Mouse (Mus musculus) MEL-GATA-1-ER (cell line): Measurements from ENCODE around the gene Traf1.

Experiments used
- DNase-seq: peaks from one replicate; pipeline ENCODE4 v3.0.0-alpha.2; 2012; ENCODE audit warnings: low read depth; ENCODE audit errors: extremely low read depth

Traf1 gene

DNA sequence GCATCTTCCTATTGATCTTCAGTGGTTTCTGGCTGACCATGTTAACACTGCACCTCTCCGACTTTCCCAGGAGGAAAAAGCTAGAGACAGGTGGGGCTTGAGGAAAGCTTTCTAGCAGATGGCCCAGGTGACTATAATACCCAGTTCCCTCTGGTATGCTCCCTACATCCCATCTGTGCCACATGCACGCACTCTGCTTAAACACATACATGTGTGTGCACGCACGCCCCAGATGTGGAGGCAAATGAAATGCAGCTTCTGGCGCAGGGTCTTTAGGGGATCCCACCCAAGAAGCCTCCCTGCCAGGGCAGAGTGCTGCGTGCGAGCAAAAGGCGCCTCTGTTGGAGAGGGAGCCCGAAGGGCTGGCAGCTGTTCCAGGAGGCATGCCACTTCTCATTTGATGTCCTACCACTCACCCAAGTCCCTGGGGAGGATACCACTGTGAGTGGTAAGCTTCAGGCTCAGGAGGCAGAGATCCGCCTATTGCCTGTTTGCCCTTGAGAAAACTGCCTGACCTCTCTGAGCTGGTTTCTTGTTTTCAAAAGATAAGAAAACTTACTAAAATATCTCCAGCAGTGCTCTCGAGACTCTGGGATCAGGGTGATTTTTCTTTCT, 20.4 kb downstream of the Traf1 start:
- no peak for DNase-seq

DNA sequence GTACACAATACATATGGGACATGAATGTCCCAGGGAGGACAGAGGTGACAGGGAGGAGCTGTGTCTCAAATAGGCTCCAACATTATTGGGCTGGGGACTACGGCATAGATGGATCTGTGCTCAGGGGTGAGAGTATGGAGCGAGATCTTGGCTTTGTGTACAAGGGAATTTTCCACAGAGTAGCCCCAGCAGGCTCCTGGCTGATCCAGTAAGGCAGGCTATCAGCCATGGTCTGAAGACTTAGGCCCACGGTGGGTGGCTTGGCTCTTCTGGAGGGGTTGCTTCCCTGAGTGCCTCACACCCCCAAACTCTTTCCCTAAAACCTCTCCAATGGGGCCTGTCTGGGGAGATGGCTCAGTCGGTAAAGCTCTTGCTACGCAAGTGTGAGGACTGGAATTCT, 21.3 kb downstream of the Traf1 start:
- DNase-seq, result no peak

DNA sequence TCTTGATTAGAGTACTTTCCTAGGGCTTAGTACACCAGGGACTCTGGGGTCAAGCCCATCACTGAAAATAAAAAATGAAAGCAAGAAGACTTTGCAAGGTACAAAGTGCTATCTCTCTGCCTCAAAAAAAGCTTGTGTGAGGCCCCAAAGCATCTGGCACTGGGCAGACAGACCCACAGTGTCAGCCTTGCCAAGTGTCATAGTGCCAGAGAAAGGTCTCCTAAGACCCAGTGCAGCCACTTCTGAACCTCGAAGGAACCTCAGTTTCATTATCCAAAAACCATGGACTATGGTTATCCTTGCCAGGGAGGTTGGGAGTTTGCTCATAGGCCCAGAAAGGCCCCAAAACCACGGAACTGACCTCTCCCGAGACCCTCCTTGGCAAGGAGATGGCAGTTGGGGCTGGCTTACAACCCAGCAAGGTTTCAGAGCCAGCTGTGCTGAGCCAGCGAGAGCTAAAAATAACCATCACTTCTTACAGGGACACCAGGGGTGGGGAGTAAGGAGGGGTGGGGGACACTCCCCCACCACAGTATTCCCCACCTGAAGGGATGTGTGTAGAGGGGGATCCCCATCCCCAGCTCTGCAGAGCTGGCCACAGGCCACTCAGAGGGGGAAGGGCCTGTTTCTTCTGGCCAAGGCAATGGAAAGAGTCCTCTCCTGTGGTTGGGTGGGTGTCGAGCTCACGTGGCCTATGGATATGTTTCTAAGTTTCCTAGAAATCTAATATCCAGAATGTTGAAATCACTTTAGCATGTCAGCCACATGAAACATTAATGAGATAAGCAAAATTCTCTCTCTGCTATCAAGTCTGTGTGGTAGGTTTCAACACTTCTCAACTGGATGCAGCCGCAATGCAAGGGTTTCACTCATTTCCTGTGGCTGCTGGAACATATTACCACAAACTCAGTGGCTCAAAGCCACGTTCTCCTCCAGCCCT, 23.0 kb downstream of the Traf1 start:
- no peak for DNase-seq

DNA sequence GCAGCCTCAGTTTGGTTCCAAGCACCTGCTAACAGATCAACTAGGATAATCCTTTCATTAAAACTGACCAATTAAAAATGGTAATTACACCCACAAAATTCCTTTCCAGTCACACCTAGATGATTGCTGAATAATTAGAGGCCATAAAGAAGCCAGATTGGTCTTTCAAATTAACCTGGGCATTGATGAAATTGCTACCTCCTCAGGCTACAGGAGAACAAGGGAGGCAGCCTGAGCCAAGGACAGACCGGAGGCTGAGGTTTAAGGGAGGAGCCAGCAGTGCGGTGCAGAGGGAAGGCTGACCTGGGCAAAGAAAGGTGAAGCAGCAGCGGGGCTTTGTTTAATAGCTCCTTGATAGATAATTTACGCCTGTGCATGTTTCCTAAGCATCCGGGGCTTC, 24.1 kb downstream of the Traf1 start:
- no peak for DNase-seq

DNA sequence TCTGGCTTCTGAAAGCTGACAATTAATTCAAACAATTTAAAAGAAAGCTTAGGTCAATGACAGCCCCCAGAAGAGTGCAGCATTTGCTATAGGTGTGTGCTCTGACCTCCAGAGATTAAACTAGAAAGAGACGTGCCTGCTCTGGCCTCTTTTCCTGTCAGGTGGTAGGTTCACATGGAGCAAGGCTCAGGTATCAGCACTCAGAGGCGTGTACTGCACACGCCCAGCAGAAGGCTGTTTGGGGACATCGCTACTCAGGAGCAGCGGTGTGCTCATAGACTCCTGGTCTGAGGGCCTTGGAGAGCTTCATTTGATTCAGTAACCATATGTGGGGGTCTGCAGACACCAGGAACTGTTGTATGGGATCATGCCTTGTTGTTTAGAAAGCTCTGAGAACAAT, 34.3 kb downstream of the Traf1 start:
- no peak for DNase-seq

DNA sequence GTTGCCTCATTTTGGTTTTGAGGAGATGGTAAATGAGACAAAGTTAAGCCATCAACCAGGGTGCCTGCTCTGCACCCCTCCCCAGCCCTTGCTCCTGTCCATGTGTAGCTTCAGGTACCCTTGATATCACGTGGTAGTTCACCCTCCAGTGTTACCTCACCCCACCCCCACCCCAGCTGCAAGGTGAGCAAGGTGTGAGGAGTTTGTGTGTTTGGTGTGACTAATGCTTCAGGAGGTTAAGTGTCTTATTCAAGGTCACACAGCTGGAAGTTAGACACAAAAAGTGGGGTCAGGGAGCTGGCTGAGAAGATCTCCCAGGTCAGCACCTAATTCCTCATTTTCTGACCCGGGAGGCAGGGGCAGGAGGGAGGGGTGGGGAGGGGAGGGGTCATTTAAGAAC, 38.8 kb downstream of the Traf1 start:
- DNase-seq, result no peak

DNA sequence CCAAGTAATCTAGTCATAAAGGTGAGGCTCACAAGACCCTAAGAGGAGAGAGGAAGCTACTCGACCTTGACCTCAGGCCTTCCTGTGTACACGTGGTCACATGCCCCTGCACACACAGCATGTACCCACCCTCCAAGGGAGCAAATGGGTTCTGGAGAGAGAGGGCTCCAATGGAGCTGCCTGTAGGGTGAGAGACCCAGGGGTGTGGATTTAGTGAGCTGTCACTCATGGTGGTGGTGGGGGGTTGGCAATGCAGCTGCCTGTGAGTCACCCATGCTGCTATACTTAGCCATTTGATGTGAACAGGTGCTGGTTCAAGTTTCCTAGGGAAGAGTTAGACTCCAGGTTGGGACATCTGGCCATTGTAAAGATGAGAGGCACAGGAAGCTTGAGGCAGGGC, 41.4 kb downstream of the Traf1 start:
- DNase-seq, result no peak

DNA sequence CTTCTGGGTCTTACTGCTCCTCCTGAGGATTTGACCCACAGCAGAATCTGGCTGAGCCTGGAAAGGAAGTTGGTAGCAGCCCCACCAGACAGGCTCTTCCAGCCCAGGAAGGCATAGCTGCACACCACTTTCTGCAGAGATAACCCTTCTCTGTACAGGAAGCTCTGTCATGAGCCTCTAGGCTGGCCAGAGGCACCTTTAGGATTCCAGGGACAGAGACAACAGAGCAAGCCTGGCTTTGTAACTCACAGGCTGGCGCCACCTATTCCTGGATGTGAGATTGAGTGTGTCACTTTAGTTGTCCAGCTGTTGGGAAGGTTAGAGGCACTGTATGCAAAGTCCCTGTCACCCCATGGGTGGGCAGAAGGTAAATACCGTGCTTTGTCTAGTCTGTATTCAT, 46.5 kb downstream of the Traf1 start:
- no peak for DNase-seq

DNA sequence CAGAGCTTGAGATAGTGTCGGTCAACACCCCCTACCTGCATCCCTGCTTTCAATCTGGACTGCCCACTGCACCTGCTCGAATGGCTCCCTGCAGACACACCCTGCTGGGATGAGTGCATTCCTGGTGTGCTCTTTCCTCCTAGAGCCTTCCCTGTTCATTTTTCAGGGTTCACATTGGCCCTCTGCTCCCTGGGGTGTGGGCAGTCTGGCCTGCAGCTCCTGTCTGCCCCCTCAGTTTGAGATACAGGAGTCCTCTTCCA, 46.8 kb downstream of the Traf1 start:
- no peak for DNase-seq

DNA sequence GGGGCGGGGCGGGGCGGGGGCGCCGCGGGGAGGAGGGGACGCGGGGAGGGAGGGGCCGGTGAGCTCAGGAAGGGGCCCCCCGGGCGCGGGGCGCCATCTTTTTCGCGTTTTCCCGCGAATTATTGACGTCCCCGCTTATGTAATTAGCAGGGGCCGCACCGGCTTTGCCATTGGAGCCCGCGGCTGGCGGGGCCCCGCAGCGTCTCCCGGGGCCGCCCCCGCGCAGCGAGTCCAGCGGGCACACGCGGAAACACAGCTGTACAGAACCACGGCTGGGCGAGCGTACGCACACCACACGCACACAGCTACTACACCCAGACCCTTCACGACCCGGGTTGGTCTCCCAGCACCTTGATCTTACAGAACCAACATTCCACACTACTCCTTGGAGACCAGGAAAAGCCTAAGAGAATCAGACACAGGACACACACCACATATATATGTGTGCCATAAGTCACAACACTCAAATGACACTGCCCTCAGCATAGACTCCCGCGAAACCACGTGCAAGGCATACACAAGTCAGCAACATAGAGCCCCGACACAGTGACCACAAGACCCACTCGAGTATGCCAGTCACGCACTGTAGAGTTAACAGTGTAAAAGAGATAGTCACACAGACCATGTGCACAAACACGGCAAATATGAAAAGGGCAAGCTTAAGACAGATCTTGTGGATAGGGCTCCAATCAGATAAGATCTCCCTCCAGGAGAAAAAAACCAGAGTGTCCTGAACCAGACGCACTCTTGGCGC, 47.3 kb downstream of the Traf1 start:
- DNase-seq, result peak; percentile 32

DNA sequence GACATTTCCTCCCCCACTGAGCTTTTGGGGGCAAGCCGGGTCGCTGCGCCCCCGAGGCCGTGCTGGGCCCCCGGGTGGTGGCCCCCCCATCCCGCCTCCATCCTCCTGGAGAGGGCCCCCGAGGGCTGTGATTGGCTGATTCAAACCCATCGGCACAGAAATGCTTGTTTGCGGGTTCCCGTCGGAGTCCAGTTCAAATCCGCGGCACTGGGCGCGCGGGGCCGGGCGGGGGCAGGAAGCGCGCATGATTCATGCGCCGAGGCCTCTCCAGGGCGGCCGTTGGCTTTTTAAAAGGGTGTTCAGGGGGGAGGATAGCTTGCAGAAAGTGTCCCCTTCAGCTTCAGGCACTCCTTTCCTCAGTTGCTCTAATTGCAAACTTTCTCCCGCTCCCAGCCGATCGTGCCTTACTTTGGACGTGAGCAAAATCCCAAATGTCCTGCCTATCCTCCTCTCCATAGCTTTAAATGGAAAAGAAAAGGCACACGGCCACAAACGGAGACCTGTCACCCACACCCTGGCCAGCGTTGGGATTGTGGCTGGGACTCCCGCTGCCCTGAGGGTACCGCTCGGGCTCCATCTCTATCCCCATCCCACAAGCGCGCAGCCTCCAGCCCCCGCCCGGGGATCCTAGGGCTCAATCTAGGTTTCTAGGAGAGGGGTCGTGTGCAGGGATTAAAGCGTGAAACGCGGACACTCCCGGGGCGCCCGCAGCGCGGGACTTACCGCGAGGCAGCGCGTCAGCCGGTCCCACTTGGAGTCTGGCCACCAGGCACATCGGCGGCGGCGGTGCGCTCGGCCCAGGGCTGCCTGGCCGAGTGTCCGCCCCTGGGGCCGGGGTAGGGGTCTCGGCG, 48.1 kb downstream of the Traf1 start, which contains the start of gene Phf19:
Gene Phf19 (minus strand): TSS at position 809 of the 851 bp plus-strand sequence.
- peak; percentile 40 for DNase-seq

DNA sequence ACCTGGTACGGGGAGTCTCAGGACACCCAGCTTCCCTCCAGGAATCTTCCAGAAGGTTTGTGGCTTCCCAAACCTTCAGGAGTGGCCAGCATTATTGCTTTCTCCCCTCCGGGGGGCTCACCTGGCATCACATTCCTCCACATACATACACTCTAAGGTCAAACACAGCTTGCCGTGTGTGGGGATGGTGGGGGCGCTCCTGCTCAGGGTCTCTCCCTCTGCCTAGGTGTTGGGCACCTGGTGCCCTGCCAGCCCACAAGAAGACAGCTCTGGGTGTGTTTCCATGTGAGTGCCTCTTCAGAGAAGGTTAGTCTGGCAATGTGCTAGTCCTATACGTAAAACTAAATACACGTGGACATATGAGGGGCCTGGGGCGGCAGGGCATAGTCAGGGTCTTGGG, 49.0 kb downstream of the Traf1 start:
- DNase-seq, result no peak

DNA sequence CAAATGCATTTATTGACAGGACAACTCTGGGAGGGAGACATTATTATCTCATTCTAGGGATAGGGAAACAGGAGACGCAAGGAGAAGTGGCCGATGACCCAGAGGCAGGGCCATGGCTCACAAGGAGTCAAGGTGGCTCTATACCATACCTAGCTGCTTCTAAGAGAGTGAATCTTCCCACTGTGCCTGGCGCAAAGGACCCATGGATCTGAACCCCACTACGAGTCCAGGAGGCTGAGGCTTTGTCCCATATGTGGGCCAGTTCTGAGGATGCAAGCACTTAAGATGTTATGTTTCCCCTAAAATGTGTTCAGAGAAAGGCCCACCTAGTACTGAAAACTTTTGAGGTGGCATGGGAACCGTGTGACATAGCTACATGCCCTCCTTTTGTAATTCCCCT, 49.7 kb downstream of the Traf1 start:
- no peak for DNase-seq

DNA sequence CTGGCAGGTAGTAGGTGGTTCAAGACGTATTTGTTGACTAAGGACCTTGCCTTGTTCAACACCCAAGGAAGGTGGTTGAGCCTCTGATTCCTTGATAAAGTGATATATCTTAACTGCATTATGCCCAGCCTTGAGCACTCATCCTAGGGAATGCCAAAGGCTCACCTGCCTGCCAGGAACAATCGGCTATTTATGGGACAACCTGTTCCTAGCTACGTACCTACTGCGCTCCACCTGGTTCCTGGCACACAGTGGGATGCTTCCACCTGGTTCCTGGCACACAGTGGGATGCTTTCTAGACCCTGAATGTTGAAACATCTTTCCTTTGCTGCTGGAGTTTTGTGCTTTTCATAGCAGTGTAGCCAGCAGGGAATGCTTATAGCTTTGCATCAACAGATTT, 51.9 kb downstream of the Traf1 start:
- no peak for DNase-seq

DNA sequence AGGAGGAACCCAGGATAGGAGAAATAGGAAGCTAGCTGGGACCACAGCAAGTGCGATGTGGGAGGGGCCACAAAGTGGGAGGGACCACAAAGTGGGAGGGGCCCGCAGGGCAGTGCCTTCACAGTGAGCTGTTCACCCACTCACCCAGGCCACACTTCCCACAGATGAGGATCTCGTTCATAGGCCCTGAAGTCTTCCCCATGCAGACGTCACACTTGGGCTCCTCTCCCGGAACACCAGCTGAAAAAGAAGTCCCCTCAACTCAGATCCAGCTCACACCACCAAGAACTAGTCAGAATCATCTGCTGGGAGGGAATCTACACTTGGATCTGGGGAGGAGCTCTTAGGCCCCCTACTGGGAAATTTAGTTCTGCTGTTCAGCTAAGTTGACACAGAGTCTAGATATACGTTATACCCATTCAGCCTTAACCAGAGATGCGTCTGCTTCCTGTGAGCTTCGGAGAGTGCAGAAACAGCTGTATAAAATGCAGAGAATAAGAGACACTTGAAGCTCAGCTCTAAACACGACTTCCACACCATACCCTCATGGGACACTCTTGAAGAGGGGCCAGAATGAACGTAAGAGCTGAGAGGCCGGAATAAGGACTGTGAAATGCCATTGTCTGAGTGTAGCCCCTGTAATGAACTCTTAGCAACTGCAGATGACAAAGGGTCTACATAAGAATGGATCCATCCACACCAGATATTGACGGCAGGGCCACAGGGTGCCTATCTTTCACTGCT, 54.5 kb downstream of the Traf1 start:
- peak; percentile 44 for DNase-seq

DNA sequence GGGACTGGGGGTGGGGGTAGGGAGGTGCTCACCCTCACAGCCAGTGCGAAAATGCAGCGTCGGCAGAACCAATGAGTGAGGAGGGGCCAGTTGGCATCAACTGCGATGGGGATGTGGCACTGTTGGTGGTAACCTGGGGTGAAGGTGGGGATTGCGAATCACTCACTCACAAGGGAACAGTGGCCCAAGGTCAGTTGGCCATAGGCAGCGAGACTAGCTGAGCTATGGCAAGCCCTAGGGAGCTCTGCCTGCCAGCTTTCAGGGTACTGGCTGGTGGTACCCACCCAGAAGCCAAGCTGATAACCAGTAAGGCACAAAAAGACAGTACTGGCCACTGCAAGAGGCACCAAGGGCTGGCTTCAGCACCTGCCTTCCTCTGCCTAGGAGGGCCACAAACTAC, 55.1 kb downstream of the Traf1 start:
- no peak for DNase-seq

DNA sequence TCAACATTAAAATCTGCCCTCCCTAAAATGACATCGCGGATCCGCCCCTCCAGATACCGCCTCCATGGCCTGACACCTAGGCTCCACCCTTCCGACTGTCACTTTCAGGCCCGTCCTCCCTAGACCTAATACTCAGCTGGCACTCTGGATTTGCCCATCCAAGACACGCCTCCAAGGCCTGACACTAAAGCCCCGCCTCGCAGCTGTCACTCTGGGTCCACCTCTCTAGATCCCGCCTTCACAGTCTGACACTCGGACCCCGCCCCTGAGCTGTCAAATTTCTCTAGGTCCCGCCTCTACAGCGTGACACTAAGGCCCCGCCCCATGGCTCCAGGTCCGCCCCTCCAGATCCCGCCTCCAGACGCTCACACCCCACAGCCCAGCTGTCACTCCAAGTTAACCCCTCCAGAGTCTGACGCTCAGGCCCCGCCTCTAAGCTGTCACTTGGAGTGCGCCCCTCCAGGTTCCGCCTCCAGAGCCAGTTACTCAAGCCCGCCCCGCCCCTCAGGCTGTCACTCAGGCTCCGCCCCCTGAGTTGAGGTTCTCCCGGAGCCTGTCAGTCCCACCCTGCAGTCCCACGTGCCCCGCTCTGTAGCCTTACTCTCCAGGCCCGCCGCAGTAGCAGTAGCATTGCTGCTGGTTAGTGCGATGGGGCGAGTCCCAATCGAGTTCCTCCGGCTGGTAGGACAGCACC, 56.6 kb downstream of the Traf1 start:
- peak; percentile 94 for DNase-seq

DNA sequence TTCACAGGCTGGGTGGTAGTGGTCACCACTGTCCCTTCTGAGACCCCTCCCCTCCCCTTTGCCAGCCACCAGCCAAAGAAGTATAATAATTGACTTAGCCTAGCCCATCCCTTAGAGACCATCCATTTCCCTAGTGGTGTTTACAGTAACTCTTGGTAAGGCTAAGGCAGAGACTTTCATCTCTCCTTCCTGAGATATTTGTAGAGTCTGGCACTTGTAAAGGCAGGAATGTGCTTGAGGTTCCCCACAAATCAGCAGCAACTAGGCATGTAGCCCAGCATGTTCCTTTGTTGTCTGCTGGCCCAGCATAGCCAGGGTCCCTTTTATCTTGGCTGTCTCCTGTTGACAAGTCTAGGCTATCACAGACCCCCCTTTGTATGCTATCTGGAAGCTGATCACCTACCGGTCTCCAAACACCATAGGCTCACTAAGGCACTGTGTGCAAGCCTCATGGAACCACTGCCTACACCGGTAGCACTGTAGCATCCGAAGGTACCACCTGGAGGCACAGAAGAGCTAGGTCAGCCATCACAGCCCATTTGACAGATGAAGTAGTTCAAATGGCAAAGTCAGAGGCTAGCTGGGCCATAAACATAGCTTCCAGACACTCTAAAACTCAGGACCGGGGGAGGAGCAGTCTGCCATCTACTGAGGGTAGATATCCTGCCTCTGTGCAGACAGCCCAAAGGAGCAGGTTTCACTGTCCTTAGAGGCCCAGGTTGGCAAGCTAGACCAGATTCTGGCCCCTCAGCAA, 57.7 kb downstream of the Traf1 start:
- DNase-seq, result no peak

DNA sequence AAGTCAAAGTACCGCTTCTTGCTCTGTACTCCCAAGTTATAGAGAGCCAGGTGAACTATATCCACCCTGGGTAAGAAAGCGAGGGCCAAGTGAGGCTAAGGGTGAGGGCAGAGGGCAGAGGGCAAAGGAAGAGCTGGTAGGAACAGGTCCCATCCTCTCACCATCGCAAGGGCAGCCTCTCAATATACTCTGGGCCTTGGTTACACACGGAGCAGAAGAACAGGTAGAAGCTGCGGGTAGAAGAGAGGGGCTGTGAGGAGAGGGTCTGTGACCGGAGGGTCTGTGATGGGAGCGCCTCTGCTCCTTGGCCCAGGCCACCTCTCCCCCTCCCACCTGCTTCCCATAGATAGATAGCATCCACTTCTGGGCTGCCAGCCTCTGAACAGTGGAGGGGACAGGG, 58.4 kb downstream of the Traf1 start:
- no peak for DNase-seq
